Mouse (Mus musculus) small intestine, adult 2 months (tissue): ENCODE results near the gene Iqca.

Experiments
- CTCF ChIP-seq: fragments of 200-500 bp; IDR thresholded peaks from 2 replicates; pipeline ENCODE4 v1.5.1; 2012; ENCODE audit warnings: low read depth, mild to moderate bottlenecking, control low read depth, inconsistent platforms, low read length, moderate library complexity, mixed read lengths; ENCODE audit not compliant: insufficient replicate concordance, insufficient read length; ENCODE audit errors: extremely low read depth
- POLR2A ChIP-seq: fragments of 200-500 bp; IDR thresholded peaks from 2 replicates; pipeline ENCODE4 v1.6.1; 2012; ENCODE audit warnings: low read depth, mild to moderate bottlenecking, control low read depth, inconsistent platforms, low read length, moderate library complexity

DNA sequence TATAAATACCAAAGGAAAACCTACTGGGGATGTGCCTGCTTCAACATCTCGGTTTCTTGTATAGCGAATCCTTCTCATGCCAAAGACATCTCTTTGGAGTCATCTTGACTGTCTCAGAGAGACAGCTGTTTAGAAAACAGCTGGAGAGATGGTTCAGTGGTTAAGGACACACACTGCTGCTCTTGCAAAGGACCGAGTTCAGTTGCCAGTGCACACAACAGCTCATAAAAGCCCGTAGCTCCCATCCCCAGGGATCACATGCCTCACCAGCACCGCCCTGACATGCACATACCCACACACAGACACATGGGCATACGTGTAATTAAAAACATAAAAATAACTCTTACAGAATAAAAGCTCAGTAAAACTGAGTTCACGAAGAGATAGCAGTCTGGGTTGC, 10.0 kb upstream of the Iqca start:
- TF ChIP-seq POLR2A (no peak), CTCF (no peak)
